Mouse (Mus musculus) olfactory bulb, adult 2 months (tissue): ENCODE results near the gene Trim9.

Experiments
- CTCF ChIP-seq: fragments of 200-500 bp; IDR thresholded peaks from 2 replicates; pipeline ENCODE4 v1.5.1; 2012; ENCODE audit warnings: low read depth, mild to moderate bottlenecking, low read length, moderate library complexity; ENCODE audit not compliant: insufficient read depth
- POLR2A ChIP-seq: fragments of 200-500 bp; IDR thresholded peaks from 2 replicates; pipeline ENCODE4 v1.6.1; 2012; ENCODE audit warnings: mild to moderate bottlenecking, low read depth, low read length, moderate library complexity; ENCODE audit not compliant: insufficient read depth

DNA sequence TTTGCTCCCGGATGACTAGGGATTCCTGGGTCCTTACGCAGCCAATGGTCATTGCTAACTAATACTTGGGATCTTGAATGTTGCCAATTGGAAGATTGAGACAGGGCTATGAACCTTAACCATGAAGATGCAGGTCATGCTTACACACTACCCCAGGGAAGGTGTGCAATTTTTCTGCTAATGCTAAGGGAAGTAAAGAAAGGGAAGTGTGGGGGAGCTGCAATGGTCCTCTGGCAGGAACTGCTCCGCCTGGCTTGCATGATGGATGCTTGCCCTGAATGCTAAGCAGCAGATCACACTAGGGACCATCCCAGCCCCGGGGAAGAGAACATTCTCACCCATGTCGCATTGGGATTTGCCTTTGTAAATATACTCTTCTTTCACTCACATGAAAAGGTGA, 126.0 kb downstream of the Trim9 start:
- TF ChIP-seq CTCF (no peak), POLR2A (no peak)
